Mouse (Mus musculus) liver, embryonic 14.5 days (tissue): ENCODE data around the gene Cux1. TPM values are rescaled to one million over a fixed set of nuclear protein-coding genes. Genes with fewer than 3 reads are reported as not detected.

Experiments
- ATAC-seq: fragments of 200-750 bp; cut with Nextera tagmentation; 2 replicates; pipeline ENCODE4 v1.8.0; 2017; ENCODE audit warnings: moderate number of reproducible peaks, mild to moderate bottlenecking, moderate library complexity; ENCODE audit not compliant: insufficient read depth
- DNase-seq, 3 experiments: peaks; one replicate each; pipeline ENCODE4 v3.0.0-alpha.2; 2012 to 2013; ENCODE audit warnings: low read depth in 3 of 3, low spot score in 3 of 3
- H3K27ac ChIP-seq: fragments of 300-500 bp; sonication (generic); 2 replicates; pipeline ENCODE4 v1.5.1; 2014; ENCODE audit warnings: moderate library complexity, mild to moderate bottlenecking, control low read depth, inconsistent platforms
- H3K27me3 ChIP-seq: fragments of 300-500 bp; sonication (generic); 2 replicates; pipeline ENCODE4 v1.6.1; 2014; ENCODE audit warnings: mild to moderate bottlenecking, low read length, moderate library complexity; ENCODE audit not compliant: control insufficient read depth, insufficient read depth
- H3K36me3 ChIP-seq: fragments of 300-500 bp; sonication (generic); replicated peaks from 2 replicates; pipeline ENCODE4 v1.6.1; 2014; ENCODE audit warnings: low read depth; ENCODE audit not compliant: control insufficient read depth, insufficient read depth
- H3K4me1 ChIP-seq, 2 experiments: fragments of 200-500 bp in 1 of 2; fragments of 300-500 bp in 1 of 2; sonication (generic) in 1 of 2; replicated peaks; 2 replicates each; pipeline ENCODE4 v1.6.1; 2012 to 2014; ENCODE audit warnings: antibody characterized with exemption in 1 of 2, inconsistent platforms in 1 of 2, low read length in 1 of 2; ENCODE audit not compliant: control insufficient read depth in 2 of 2, insufficient read depth in 2 of 2
- H3K4me2 ChIP-seq: fragments of 300-500 bp; sonication (generic); 2 replicates; pipeline ENCODE4 v1.6.1; 2014; ENCODE audit warnings: low read depth, mild to moderate bottlenecking, control low read depth, moderate library complexity
- H3K4me3 ChIP-seq, 2 experiments: fragments of 200-500 bp in 1 of 2; fragments of 300-500 bp in 1 of 2; sonication (generic) in 1 of 2; 2 replicates each; pipeline ENCODE4 v1.5.1; 2012 to 2014; ENCODE audit warnings: low read depth in 2 of 2, low read length in 2 of 2, mild to moderate bottlenecking in 2 of 2, control low read depth in 1 of 2, inconsistent platforms in 1 of 2, moderate library complexity in 1 of 2; ENCODE audit not compliant: insufficient read depth in 1 of 2
- H3K9ac ChIP-seq: fragments of 300-500 bp; sonication (generic); replicated peaks from 2 replicates; pipeline ENCODE4 v1.6.1; 2014; ENCODE audit warnings: mild to moderate bottlenecking, control low read depth, moderate library complexity
- H3K9me3 ChIP-seq: fragments of 300-500 bp; sonication (generic); 2 replicates; pipeline ENCODE4 v1.6.1; 2016; ENCODE audit warnings: low read length, mixed read lengths; ENCODE audit not compliant: control insufficient read depth
- CTCF ChIP-seq: IDR thresholded peaks from 2 replicates; pipeline ENCODE4 v1.5.1; 2016; ENCODE audit warnings: antibody characterized with exemption, low read depth, control low read depth
- EP300 ChIP-seq: IDR thresholded peaks from 2 replicates; pipeline ENCODE4 v1.6.1; 2016; ENCODE audit warnings: antibody characterized with exemption, low read depth
- WGBS: fragments of 180-500 bp; shearing (Covaris S2); extraction: QIAGEN DNeasy Blood & Tissue Kit; methylation state at CpG from one replicate; pipeline ENCODE4 v1.1.7; 2014; ENCODE audit not compliant: insufficient replicate concordance; 5-methylcytosine and 5-hydroxymethylcytosine counted together
- polyA plus RNA-seq, 2 experiments: library from polyadenylated mRNA; depleted of rRNA in 1 of 2; stranded (reverse) in 1 of 2; unstranded in 1 of 2; fragments of >200 nt; fragmentation: Nextera tagmentation in 1 of 2; extraction: Ambion mirVana in 1 of 2; gene quantifications; 2 replicates each; pipeline versions ENCODE4 v1.2.1 to v1.2.3; 2012 to 2014

Cux1 gene
- polyA plus RNA-seq, 2 experiments = 9.0 to 12.4 TPM

GRCm38 (mm10) chr5:136487397-136488093 lies 79.7 kb downstream of the Cux1 start:
- Histone ChIP-seq H3K4me2 (no peak overlapping the region), H3K9ac (no peak overlapping the region), H3K27ac (no peak overlapping the region), H3K27me3 (no peaks in the 10 kb centered on the region), H3K4me3 (no peak overlapping the region), H3K4me1 (peaks cover 0 to 16% of the 10 kb centered on the region in 2 experiments; a peak in 2 of 4 replicates), H3K36me3 (no peaks in the 10 kb centered on the region), H3K9me3 (no peaks in the 10 kb centered on the region)
- no peak for DNase-seq
- WGBS = 18% methylated on average over 11 of the region's 11 CpGs
- TF ChIP-seq CTCF (no peak), EP300 (no peak)
- ATAC-seq = no peak

GRCm38 (mm10) chr5:136486401-136486800 lies 80.9 kb downstream of the Cux1 start:
- Histone ChIP-seq H3K4me1 (peaks cover 0 to 22% of the 10 kb centered on the region in 2 experiments; a peak in 2 of 4 replicates), H3K9ac (no peak overlapping the region), H3K36me3 (no peaks in the 10 kb centered on the region), H3K4me2 (no peak overlapping the region), H3K27ac (no peak overlapping the region), H3K4me3 (no peak overlapping the region), H3K9me3 (no peaks in the 10 kb centered on the region), H3K27me3 (no peaks in the 10 kb centered on the region)
- WGBS = 73% methylated on average over 3 of the region's 3 CpGs
- ATAC-seq (no peak), DNase-seq (no peak)
- TF ChIP-seq EP300 = no peak
- TF ChIP-seq CTCF = no peak

GRCm38 (mm10) chr5:136485397-136485796 lies 81.9 kb downstream of the Cux1 start:
- H3K27me3 ChIP-seq = no peaks in the 10 kb centered on the region
- ATAC-seq (no peak), DNase-seq (no peak)
- TF ChIP-seq EP300 (no peak), CTCF (no peak)
- no peak overlapping the region for H3K4me3 ChIP-seq
- H3K9me3 ChIP-seq = no peaks in the 10 kb centered on the region
- no peak overlapping the region for H3K4me2 ChIP-seq
- no peak overlapping the region for H3K9ac ChIP-seq
- H3K36me3 ChIP-seq = no peaks in the 10 kb centered on the region
- WGBS = 78% methylated on average over 6 of the region's 6 CpGs
- peaks cover 0 to 22% of the 10 kb centered on the region in 2 experiments; a peak in 2 of 4 replicates for H3K4me1 ChIP-seq
- H3K27ac ChIP-seq = no peak overlapping the region

GRCm38 (mm10) chr5:136482434-136482833 lies 84.9 kb downstream of the Cux1 start:
- Histone ChIP-seq H3K36me3 (no peaks in the 10 kb centered on the region), H3K27me3 (no peaks in the 10 kb centered on the region), H3K4me3 (no peak overlapping the region), H3K9ac (no peak overlapping the region), H3K4me2 (no peak overlapping the region), H3K9me3 (no peaks in the 10 kb centered on the region), H3K27ac (no peak overlapping the region), H3K4me1 (peaks cover 0 to 6% of the 10 kb centered on the region in 2 experiments; a peak in 2 of 4 replicates)
- WGBS = 36% methylated on average over 1 of the region's 1 CpGs
- TF ChIP-seq CTCF (no peak), EP300 (no peak)
- DNase-seq (no peak), ATAC-seq (no peak)

GRCm38 (mm10) chr5:136480541-136480940 lies 86.7 kb downstream of the Cux1 start:
- WGBS = 73% methylated on average over 7 of the region's 7 CpGs
- Histone ChIP-seq H3K36me3 (no peaks in the 10 kb centered on the region), H3K4me2 (no peak overlapping the region), H3K4me3 (no peak overlapping the region), H3K4me1 (peaks cover 0 to 5% of the 10 kb centered on the region in 2 experiments; a peak in 2 of 4 replicates), H3K9ac (no peak overlapping the region), H3K27me3 (no peaks in the 10 kb centered on the region), H3K9me3 (no peaks in the 10 kb centered on the region), H3K27ac (no peak overlapping the region)
- no peak for ATAC-seq
- no peak for DNase-seq
- TF ChIP-seq EP300 (no peak), CTCF (no peak)
